In genomic region chr9:50396051-50396450, GRCm38 (mm10) we compare ENCODE assay signal across 14 mouse cellular contexts. TPM values are rescaled to one million over a fixed set of nuclear protein-coding genes. Genes with fewer than 3 reads are reported as not detected.
DNase-seq lines count a peak whose midpoint lies in the region; ATAC-seq and TF ChIP-seq lines count a peak whose summit lies in the region.
"Had no signal": no experiment of that assay in that cellular context is flagged by ENCODE, and none has a peak within 500 bp of the region (broad histone marks: within the 10 kb centered on the region; RNA-seq: fewer than 3 reads in every experiment).

No protein-coding gene starts in this region.

- no peaks in the 10 kb centered on the region for H3K27me3 ChIP-seq in intestine, postnatal 0 days (replicated peaks; ENCODE audit: control insufficient read depth, insufficient read depth, low read length)
- H3K27me3 ChIP-seq: midbrain, embryonic 13.5 days had no signal

- WGBS in intestine, postnatal 0 days, result 22% methylated on average over 7 of the region's 7 CpGs

- no peaks in the 10 kb centered on the region for H3K9me3 ChIP-seq in intestine, postnatal 0 days (ENCODE audit: control insufficient read depth)
- H3K9me3 ChIP-seq: midbrain, embryonic 13.5 days had no signal

- DNase-seq in kidney, postnatal 14 days, result peak; percentile 33
- no peak for DNase-seq in kidney, adult 11 months
- DNase-seq in NIH3T3 (ENCODE audit: low read depth), result peak; percentile 7
- peak; percentile 60 to 72 for DNase-seq in lung, postnatal 4 days
- no peak for DNase-seq in adrenal gland, postnatal 10 days
- DNase-seq in cerebellum, adult 9-11 months, result no peak
- DNase-seq: adrenal gland, postnatal 25 days; cerebellum, adult 9-10 months; embryo, embryonic 11 days; heart, adult 18-20 months; heart, postnatal 36 days had no signal

- H3K4me1 ChIP-seq in intestine, postnatal 0 days (replicated peaks; ENCODE audit: control insufficient read depth, insufficient read depth, low read length), result no peaks in the 10 kb centered on the region
- H3K4me1 ChIP-seq: midbrain, embryonic 13.5 days had no signal

- no peak overlapping the region for H3K9ac ChIP-seq in intestine, postnatal 0 days (ENCODE audit: low read depth, low read length)
- H3K9ac ChIP-seq: midbrain, embryonic 13.5 days had no signal

- H3K36me3 ChIP-seq in intestine, postnatal 0 days (ENCODE audit: control insufficient read depth, insufficient read depth), result no peaks in the 10 kb centered on the region
- H3K36me3 ChIP-seq: midbrain, embryonic 13.5 days had no signal

- TF ChIP-seq CTCF in intestine, postnatal 0 days (IDR thresholded peaks at IDR 0.05; ENCODE audit: low read depth), result no peak

- H3K4me2 ChIP-seq in intestine, postnatal 0 days (replicated peaks; ENCODE audit: low read depth), result no peak overlapping the region
- H3K4me2 ChIP-seq: midbrain, embryonic 13.5 days had no signal

- H3K27ac ChIP-seq in intestine, postnatal 0 days (ENCODE audit: low read depth, low read length), result no peak overlapping the region
- H3K27ac ChIP-seq: midbrain, embryonic 13.5 days had no signal

- peak; percentile 67; the same call in 1 of the 2 replicates for ATAC-seq in intestine, postnatal 0 days
- ATAC-seq: forebrain, embryonic 14.5 days; midbrain, embryonic 13.5 days had no signal

- H3K4me3 ChIP-seq in intestine, postnatal 0 days (ENCODE audit: low read depth, low read length), result no peak overlapping the region
- H3K4me3 ChIP-seq: midbrain, embryonic 13.5 days had no signal

RNA-seq across cellular contexts. Expression of gene Rpl10-ps3, which starts 51.3 kb away (rescaled TPM):
- polyA plus RNA-seq in intestine, postnatal 0 days (2015; fragmentation: Nextera tagmentation; extraction: Ambion mirVana), result 148 and 174 TPM in 2 replicates
- 100 to 1,000 TPM; 805 to 877 TPM for total RNA-seq in adrenal gland, postnatal 10 days (2021)

Comparison
In these comparisons a context has a peak if more than half of its experiments do, and no peak if none do; other contexts are left out.
1. DNase-seq: peak in kidney, postnatal 14 days (single experiment), NIH3T3 (single experiment) and lung, postnatal 4 days (2 of 2); none in kidney, adult 11 months (single experiment), adrenal gland, postnatal 10 days (single experiment) and cerebellum, adult 9-11 months (single experiment).